Mouse (Mus musculus) right cerebral cortex, adult 2 months (tissue): ENCODE data around the gene Gm5286.
"Not testable (repeated sequence)": the region's sequence is repeated elsewhere in the genome, so short reads cannot be mapped to it uniquely, and the experiment has no call there.

ENCODE experiments used
- DNase-seq, 2 experiments: peaks; one replicate each; pipeline ENCODE4 v3.0.0; 2021 to 2022; ENCODE audit warnings: low spot score in 2 of 2

Gm5286 gene

DNA sequence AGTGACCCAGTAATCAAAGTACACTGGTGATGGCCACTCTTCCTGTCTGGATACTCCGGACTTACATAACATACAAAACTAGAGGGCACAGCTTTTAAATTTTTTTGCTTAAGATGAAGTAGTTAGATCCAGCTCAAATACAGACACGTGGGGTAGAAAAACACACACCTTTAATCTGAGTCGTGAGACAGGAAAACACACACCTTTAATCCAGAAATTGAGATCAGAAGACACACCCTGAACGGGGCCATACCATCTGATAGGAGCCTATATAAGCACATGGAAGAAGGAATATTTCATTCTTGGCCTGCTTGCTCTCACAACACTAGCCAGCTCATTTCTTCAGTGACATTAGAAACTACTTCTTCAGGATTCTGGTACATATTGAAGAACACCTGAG lies at the start of gene Gm5286:
TSS of gene Gm5286 (plus strand) at position 301 of the 400 bp plus-strand sequence.
- not testable (repeated sequence) for DNase-seq

DNA sequence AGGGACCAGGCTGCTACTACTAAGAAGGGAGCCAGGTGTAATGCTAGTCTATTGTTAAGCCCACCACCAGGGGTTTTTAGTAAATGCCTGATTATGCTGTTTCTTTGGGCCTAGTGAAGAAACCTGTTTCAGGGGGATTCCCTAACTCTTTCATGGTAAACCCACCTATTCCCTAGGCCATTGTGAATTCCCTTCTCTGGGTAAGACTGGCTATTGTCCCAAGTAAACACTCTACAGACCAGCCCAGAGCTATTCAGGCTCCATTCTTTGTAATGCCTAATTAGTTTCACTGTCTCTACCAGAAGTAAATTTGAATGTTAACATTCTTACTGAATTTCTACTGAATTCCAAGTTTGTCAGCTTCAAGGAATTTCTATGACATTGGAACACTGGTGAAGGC lies 29.2 kb upstream of the Gm5286 start:
- DNase-seq, result not testable (repeated sequence)

DNA sequence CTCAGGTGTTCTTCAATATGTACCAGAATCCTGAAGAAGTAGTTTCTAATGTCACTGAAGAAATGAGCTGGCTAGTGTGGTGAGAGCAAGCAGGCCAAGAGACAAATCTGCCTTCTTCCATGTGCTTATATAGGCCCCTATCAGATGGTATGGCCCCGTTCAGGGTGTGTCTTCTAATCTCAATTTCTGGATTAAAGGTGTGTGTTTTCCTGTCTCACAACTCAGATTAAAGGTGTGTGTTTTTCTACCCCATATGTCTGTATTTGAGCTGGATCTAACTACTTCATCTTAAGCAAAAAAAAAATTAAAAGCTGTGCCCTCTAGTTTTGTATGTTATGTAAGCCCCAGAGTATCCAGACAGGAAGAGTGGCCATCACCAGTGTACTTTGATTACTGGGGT lies 18.4 kb upstream of the Gm5286 start, which contains the start of gene Gm10696:
TSS of gene Gm10696 (minus strand) at position 101 of the 400 bp plus-strand sequence.
- DNase-seq, result not testable (repeated sequence)
